Mouse (Mus musculus): ENCODE results near the gene Gm4791. TPM values are rescaled to one million over a fixed set of nuclear protein-coding genes. Genes with fewer than 3 reads are reported as not detected.

The Gm4791 gene
- polyA plus RNA-seq (2015; fragmentation: Nextera tagmentation; extraction: Ambion mirVana): not detected in 2 replicates

GRCm38 (mm10) chr9:46998338-46998791 is at the start of gene Gm4791:
Gene Gm4791 (plus strand): TSS chr9:46998741.
- H3K27ac ChIP-seq: no peak within 1 kb of the TSS
- H3K9me3 ChIP-seq: no peaks in the 10 kb centered on the region
- H3K4me2 ChIP-seq (replicated peaks): no peak within 1 kb of the TSS
- no peak within 1 kb of the TSS for H3K9ac ChIP-seq
- H3K36me3 ChIP-seq: no peaks in the 10 kb centered on the region
- H3K4me1 ChIP-seq (replicated peaks): no peaks in the 10 kb centered on the region
- no peak for ATAC-seq
- no peak within 1 kb of the TSS for H3K4me3 ChIP-seq (replicated peaks)
- no peaks in the 10 kb centered on the region for H3K27me3 ChIP-seq (replicated peaks)
- 34% methylated on average over 5 of the region's 5 CpGs for WGBS

- Histone ChIP-seq H3K36me3 (no peaks in the 10 kb centered on the region), H3K4me1 (replicated peaks) (0 out of 2 replicates have a peak, but pooled peaks cover 2% of the 10 kb centered on the region), H3K4me2 (replicated peaks) (no peak overlapping the region), H3K9me3 (no peaks in the 10 kb centered on the region), H3K27me3 (replicated peaks) (no peaks in the 10 kb centered on the region), H3K4me3 (replicated peaks) (no peak overlapping the region), H3K9ac (no peak overlapping the region), H3K27ac (no peak overlapping the region)
- ATAC-seq: no peak
- 78% methylated on average over 6 of the region's 6 CpGs for WGBS
Observed at GRCm38 (mm10) chr9:46956286-46956685, 42.3 kb upstream of the Gm4791 start.

- no peak overlapping the region for H3K4me2 ChIP-seq (replicated peaks)
- H3K4me1 ChIP-seq (replicated peaks): 0 out of 2 replicates have a peak, but pooled peaks cover 2% of the 10 kb centered on the region
- H3K36me3 ChIP-seq: no peaks in the 10 kb centered on the region
- no peak overlapping the region for H3K27ac ChIP-seq
- H3K9ac ChIP-seq: no peak overlapping the region
- no peak for ATAC-seq
- H3K9me3 ChIP-seq: no peaks in the 10 kb centered on the region
- H3K4me3 ChIP-seq (replicated peaks): no peak overlapping the region
- no peaks in the 10 kb centered on the region for H3K27me3 ChIP-seq (replicated peaks)
- 79% methylated on average over 8 of the region's 8 CpGs for WGBS
Observed at GRCm38 (mm10) chr9:46957420-46957950, 41.1 kb upstream of the Gm4791 start.

GRCm38 (mm10) chr9:46966028-46966427 is 32.5 kb upstream of the Gm4791 start:
- Histone ChIP-seq H3K4me1 (replicated peaks) (no peaks in the 10 kb centered on the region), H3K9ac (no peak overlapping the region), H3K36me3 (no peaks in the 10 kb centered on the region), H3K4me2 (replicated peaks) (no peak overlapping the region), H3K9me3 (no peaks in the 10 kb centered on the region), H3K27ac (no peak overlapping the region), H3K27me3 (replicated peaks) (no peaks in the 10 kb centered on the region), H3K4me3 (replicated peaks) (no peak overlapping the region)
- 59% methylated on average over 5 of the region's 5 CpGs for WGBS
- ATAC-seq: no peak

GRCm38 (mm10) chr9:46968970-46969369 is 29.6 kb upstream of the Gm4791 start:
- WGBS: 22% methylated on average over 6 of the region's 6 CpGs
- ATAC-seq: no peak
- no peaks in the 10 kb centered on the region for H3K27me3 ChIP-seq (replicated peaks)
- no peaks in the 10 kb centered on the region for H3K9me3 ChIP-seq
- no peak overlapping the region for H3K9ac ChIP-seq
- H3K4me3 ChIP-seq (replicated peaks): no peak overlapping the region
- H3K4me2 ChIP-seq (replicated peaks): no peak overlapping the region
- no peak overlapping the region for H3K27ac ChIP-seq
- no peaks in the 10 kb centered on the region for H3K36me3 ChIP-seq
- no peaks in the 10 kb centered on the region for H3K4me1 ChIP-seq (replicated peaks)

- Histone ChIP-seq H3K36me3 (no peaks in the 10 kb centered on the region), H3K9me3 (no peaks in the 10 kb centered on the region), H3K4me3 (replicated peaks) (no peak overlapping the region), H3K4me1 (replicated peaks) (no peaks in the 10 kb centered on the region), H3K27ac (no peak overlapping the region), H3K9ac (no peak overlapping the region), H3K27me3 (replicated peaks) (no peaks in the 10 kb centered on the region), H3K4me2 (replicated peaks) (no peak overlapping the region)
- ATAC-seq: no peak
- WGBS: 49% methylated on average over 6 of the region's 6 CpGs
Observed at GRCm38 (mm10) chr9:46969406-46969805, 29.1 kb upstream of the Gm4791 start.

- 75% methylated on average over 11 of the region's 11 CpGs for WGBS
- Histone ChIP-seq H3K4me3 (replicated peaks) (no peak overlapping the region), H3K4me1 (replicated peaks) (no peaks in the 10 kb centered on the region), H3K4me2 (replicated peaks) (no peak overlapping the region), H3K9me3 (no peaks in the 10 kb centered on the region), H3K27me3 (replicated peaks) (no peaks in the 10 kb centered on the region), H3K9ac (no peak overlapping the region), H3K36me3 (no peaks in the 10 kb centered on the region), H3K27ac (no peak overlapping the region)
- no peak for ATAC-seq
Observed at GRCm38 (mm10) chr9:46978806-46979205, 19.7 kb upstream of the Gm4791 start.

GRCm38 (mm10) chr9:46980111-46980510 is 18.4 kb upstream of the Gm4791 start:
- Histone ChIP-seq H3K36me3 (no peaks in the 10 kb centered on the region), H3K4me2 (replicated peaks) (no peak overlapping the region), H3K9me3 (no peaks in the 10 kb centered on the region), H3K9ac (no peak overlapping the region), H3K4me3 (replicated peaks) (no peak overlapping the region), H3K27ac (no peak overlapping the region), H3K27me3 (replicated peaks) (no peaks in the 10 kb centered on the region), H3K4me1 (replicated peaks) (no peaks in the 10 kb centered on the region)
- WGBS: 9% methylated on average over 2 of the region's 2 CpGs
- ATAC-seq: no peak

GRCm38 (mm10) chr9:46983471-46983870 is 15.1 kb upstream of the Gm4791 start:
- 27% methylated on average over 2 of the region's 2 CpGs for WGBS
- no peaks in the 10 kb centered on the region for H3K36me3 ChIP-seq
- H3K4me3 ChIP-seq (replicated peaks): no peak overlapping the region

GRCm38 (mm10) chr9:47041569-47041968 is 43.0 kb downstream of the Gm4791 start:
- no peak overlapping the region for H3K27ac ChIP-seq
- ATAC-seq: no peak
- no peak overlapping the region for H3K9ac ChIP-seq
- no peaks in the 10 kb centered on the region for H3K9me3 ChIP-seq
- H3K4me1 ChIP-seq (replicated peaks): no peaks in the 10 kb centered on the region
- no peaks in the 10 kb centered on the region for H3K27me3 ChIP-seq (replicated peaks)
- H3K36me3 ChIP-seq: no peaks in the 10 kb centered on the region
- H3K4me2 ChIP-seq (replicated peaks): no peak overlapping the region
- 67% methylated on average over 6 of the region's 6 CpGs for WGBS
- H3K4me3 ChIP-seq (replicated peaks): no peak overlapping the region

More at GRCm38 (mm10) chr9:46983471-46983870, 15.1 kb upstream of the Gm4791 start:
- H3K4me1 ChIP-seq (replicated peaks): no peaks in the 10 kb centered on the region
- no peak overlapping the region for H3K9ac ChIP-seq
- no peaks in the 10 kb centered on the region for H3K27me3 ChIP-seq (replicated peaks)
- no peak overlapping the region for H3K4me2 ChIP-seq (replicated peaks)
- no peak overlapping the region for H3K27ac ChIP-seq
- ATAC-seq: no peak
- no peaks in the 10 kb centered on the region for H3K9me3 ChIP-seq

All from intestine, embryonic 15.5 days (tissue).